Mouse (Mus musculus) small intestine, adult 2 months (tissue): ENCODE data around the gene Anapc7. TPM values are rescaled to one million over a fixed set of nuclear protein-coding genes. Genes with fewer than 3 reads are reported as not detected.

ENCODE experiments used
- H3K27ac ChIP-seq: fragments of 200-500 bp; 2 replicates; pipeline ENCODE4 v1.5.1; 2012; ENCODE audit warnings: low read depth, low read length, control low read depth, inconsistent platforms; ENCODE audit not compliant: insufficient read depth
- H3K27me3 ChIP-seq: fragments of 200-500 bp; 2 replicates; pipeline ENCODE4 v1.6.1; 2012; ENCODE audit warnings: mild to moderate bottlenecking, moderate library complexity, low read length, inconsistent platforms; ENCODE audit not compliant: control insufficient read depth, insufficient read depth
- H3K36me3 ChIP-seq: fragments of 200-500 bp; 2 replicates; pipeline ENCODE4 v1.6.1; 2012; ENCODE audit warnings: mild to moderate bottlenecking, low read length, control low read depth, inconsistent platforms; ENCODE audit not compliant: control insufficient read depth, insufficient read depth
- H3K4me1 ChIP-seq: fragments of 200-500 bp; 2 replicates; pipeline ENCODE4 v1.6.1; 2012; ENCODE audit warnings: low read length, inconsistent platforms, mixed read lengths; ENCODE audit not compliant: control insufficient read depth, insufficient read depth, insufficient read length
- H3K4me3 ChIP-seq: fragments of 200-500 bp; 2 replicates; pipeline ENCODE4 v1.5.1; 2012; ENCODE audit warnings: low read depth, mild to moderate bottlenecking, control low read depth, inconsistent platforms, low read length, moderate library complexity
- CTCF ChIP-seq: fragments of 200-500 bp; IDR thresholded peaks from 2 replicates; pipeline ENCODE4 v1.5.1; 2012; ENCODE audit warnings: low read depth, mild to moderate bottlenecking, control low read depth, inconsistent platforms, low read length, moderate library complexity, mixed read lengths; ENCODE audit not compliant: insufficient replicate concordance, insufficient read length; ENCODE audit errors: extremely low read depth
- POLR2A ChIP-seq: fragments of 200-500 bp; IDR thresholded peaks from 2 replicates; pipeline ENCODE4 v1.6.1; 2012; ENCODE audit warnings: low read depth, mild to moderate bottlenecking, control low read depth, inconsistent platforms, low read length, moderate library complexity
- WGBS: fragments of 180-500 bp; shearing (Covaris S2); methylation state at CpG from one replicate; pipeline ENCODE4 v1.1.7; 2018; 5-methylcytosine and 5-hydroxymethylcytosine counted together
- polyA plus RNA-seq: library from polyadenylated mRNA; depleted of rRNA; stranded (reverse); fragments of >200 nt; gene quantifications from 2 replicates; pipeline ENCODE4 v1.2.3, GENCODE M21; 2012

The Anapc7 gene
- polyA plus RNA-seq, 1 experiment, result 17.2 TPM

- WGBS, result 91% methylated on average over 5 of the region's 5 CpGs
Measured at GRCm38 (mm10) chr5:122459335-122459734, 37.8 kb downstream of the Anapc7 start.

GRCm38 (mm10) chr5:122460656-122461055 lies 39.2 kb downstream of the Anapc7 start:
- TF ChIP-seq CTCF (no peak), POLR2A (no peak)
- H3K4me1 ChIP-seq, result no peaks in the 10 kb centered on the region
- WGBS, result 85% methylated on average over 11 of the region's 11 CpGs
- H3K27ac ChIP-seq, result no peak overlapping the region
- H3K36me3 ChIP-seq, result peaks cover 88% of the 10 kb centered on the region
- no peak overlapping the region for H3K4me3 ChIP-seq
- no peaks in the 10 kb centered on the region for H3K27me3 ChIP-seq

More at GRCm38 (mm10) chr5:122459335-122459734, 37.8 kb downstream of the Anapc7 start:
- peaks cover 89% of the 10 kb centered on the region for H3K36me3 ChIP-seq
- H3K27me3 ChIP-seq, result no peaks in the 10 kb centered on the region
- no peaks in the 10 kb centered on the region for H3K4me1 ChIP-seq
- H3K4me3 ChIP-seq, result no peak overlapping the region
- TF ChIP-seq POLR2A, result no peak
- no peak for TF ChIP-seq CTCF
- no peak overlapping the region for H3K27ac ChIP-seq

GRCm38 (mm10) chr5:122461431-122461830 lies 39.9 kb downstream of the Anapc7 start:
- no peak overlapping the region for H3K27ac ChIP-seq
- no peaks in the 10 kb centered on the region for H3K27me3 ChIP-seq
- TF ChIP-seq POLR2A, result no peak
- TF ChIP-seq CTCF, result no peak
- no peak overlapping the region for H3K4me3 ChIP-seq
- no peaks in the 10 kb centered on the region for H3K4me1 ChIP-seq
- peaks cover 89% of the 10 kb centered on the region for H3K36me3 ChIP-seq
- WGBS, result 91% methylated on average over 9 of the region's 9 CpGs

GRCm38 (mm10) chr5:122471658-122472057 lies 50.2 kb downstream of the Anapc7 start:
- H3K4me1 ChIP-seq, result 0 out of 2 replicates have a peak, but pooled peaks cover 2% of the 10 kb centered on the region
- no peak for TF ChIP-seq POLR2A
- 85% methylated on average over 5 of the region's 5 CpGs for WGBS
- H3K27ac ChIP-seq, result no peak overlapping the region
- H3K27me3 ChIP-seq, result no peaks in the 10 kb centered on the region
- no peak overlapping the region for H3K4me3 ChIP-seq
- peaks cover 64% of the 10 kb centered on the region for H3K36me3 ChIP-seq

- TF ChIP-seq POLR2A, result no peak
- Histone ChIP-seq H3K27me3 (no peaks in the 10 kb centered on the region), H3K36me3 (peaks cover 54% of the 10 kb centered on the region), H3K27ac (no peak overlapping the region), H3K4me3 (no peak overlapping the region), H3K4me1 (0 out of 2 replicates have a peak, but pooled peaks cover 2% of the 10 kb centered on the region)
- WGBS, result 74% methylated on average over 4 of the region's 4 CpGs
Measured at GRCm38 (mm10) chr5:122474643-122475363, 53.3 kb downstream of the Anapc7 start.

GRCm38 (mm10) chr5:122476078-122476477 lies 54.6 kb downstream of the Anapc7 start:
- no peak overlapping the region for H3K4me3 ChIP-seq
- peaks cover 50% of the 10 kb centered on the region for H3K36me3 ChIP-seq
- TF ChIP-seq POLR2A (no peak), CTCF (no peak)
- WGBS, result 45% methylated on average over 3 of the region's 3 CpGs
- H3K27ac ChIP-seq, result no peak overlapping the region
- 0 out of 2 replicates have a peak, but pooled peaks cover 2% of the 10 kb centered on the region for H3K4me1 ChIP-seq
- H3K27me3 ChIP-seq, result no peaks in the 10 kb centered on the region

- TF ChIP-seq POLR2A (no peak), CTCF (no peak)
- Histone ChIP-seq H3K27ac (no peak overlapping the region), H3K4me1 (0 out of 2 replicates have a peak, but pooled peaks cover 2% of the 10 kb centered on the region), H3K36me3 (peaks cover 50% of the 10 kb centered on the region), H3K27me3 (no peaks in the 10 kb centered on the region), H3K4me3 (no peak overlapping the region)
- WGBS, result 79% methylated on average over 3 of the region's 3 CpGs
Measured at GRCm38 (mm10) chr5:122477492-122477891, 56.0 kb downstream of the Anapc7 start.

GRCm38 (mm10) chr5:122479131-122479530 lies 57.6 kb downstream of the Anapc7 start:
- Histone ChIP-seq H3K27ac (no peak overlapping the region), H3K4me3 (no peak overlapping the region), H3K27me3 (no peaks in the 10 kb centered on the region), H3K4me1 (no peaks in the 10 kb centered on the region), H3K36me3 (peaks cover 54% of the 10 kb centered on the region)
- 64% methylated on average over 2 of the region's 2 CpGs for WGBS
- no peak for TF ChIP-seq CTCF
